Mouse (Mus musculus): ENCODE measurements around the gene Foxp1. TPM values are rescaled to one million over a fixed set of nuclear protein-coding genes. Genes with fewer than 3 reads are reported as not detected.

Gene Foxp1
- polyA plus RNA-seq, 1 experiment = 17.7 TPM

- Histone ChIP-seq H3K4me3 (no peak overlapping the region), H3K4me2 (ENCODE audit: low read depth) (no peak overlapping the region), H3K36me3 (ENCODE audit: control insufficient read depth, insufficient read depth) (no peaks in the 10 kb centered on the region), H3ac (ENCODE audit: control insufficient read depth, insufficient read length) (no peak overlapping the region), H3K79me2 (ENCODE audit: control insufficient read depth, insufficient read depth) (no peaks in the 10 kb centered on the region), H3K27me3 (ENCODE audit: control insufficient read depth, insufficient read depth, insufficient read length) (no peaks in the 10 kb centered on the region)
- no peak for TF ChIP-seq E2F4 (IDR thresholded peaks at IDR 0.05; ENCODE audit: insufficient read depth)
- no peak for TF ChIP-seq POLR2A (IDR thresholded peaks at IDR 0.05; ENCODE audit: insufficient read length, low read depth)
- TF ChIP-seq USF1 (IDR thresholded peaks at IDR 0.05; ENCODE audit: low read depth) = no peak
- TF ChIP-seq POLR2AphosphoS2 (IDR thresholded peaks at IDR 0.05; ENCODE audit: insufficient read length, low read depth) = no peak
- TF ChIP-seq MYOG (IDR thresholded peaks at IDR 0.05; ENCODE audit: control insufficient read depth in 1 of 3, insufficient read depth in 1 of 3, insufficient read length in 2 of 3, low read depth in 2 of 3) = no peak
- no peak for TF ChIP-seq TCF3 (IDR thresholded peaks at IDR 0.05; ENCODE audit: insufficient read length, low read depth)
- TF ChIP-seq REST (IDR thresholded peaks at IDR 0.05; ENCODE audit: insufficient read depth, insufficient read length) = no peak
- no peak for TF ChIP-seq TCF12 (IDR thresholded peaks at IDR 0.05; ENCODE audit: insufficient read depth, poor library complexity, severe bottlenecking)
Observed at GRCm38 (mm10) chr6:99469134-99469834, 53.2 kb downstream of the Foxp1 start.

DNA sequence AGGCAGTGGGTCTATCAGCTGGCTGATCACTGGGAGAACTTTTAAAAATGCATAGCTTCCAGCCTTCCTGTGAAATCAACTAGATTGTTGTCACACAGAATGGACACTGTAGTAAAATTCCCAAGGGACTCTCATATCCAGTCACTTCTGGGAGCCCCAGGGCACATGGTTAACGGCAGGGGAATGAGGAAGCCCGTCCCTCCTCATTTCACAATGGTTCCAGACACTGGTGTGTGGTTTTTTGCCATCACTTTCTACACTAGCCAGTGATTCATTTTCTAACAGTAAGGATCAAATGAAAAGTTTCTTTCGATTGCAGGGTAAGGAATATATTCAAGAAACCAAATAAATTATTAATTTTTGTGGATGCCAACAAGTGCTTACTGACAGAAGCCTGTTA, 54.7 kb downstream of the Foxp1 start:
- TF ChIP-seq POLR2AphosphoS2 (IDR thresholded peaks at IDR 0.05; ENCODE audit: insufficient read length, low read depth) (no peak), USF1 (IDR thresholded peaks at IDR 0.05; ENCODE audit: low read depth) (no peak), POLR2A (IDR thresholded peaks at IDR 0.05; ENCODE audit: insufficient read length, low read depth) (no peak), E2F4 (IDR thresholded peaks at IDR 0.05; ENCODE audit: insufficient read depth) (no peak), MAX (IDR thresholded peaks at IDR 0.05; ENCODE audit: low read depth) (no peak), TCF12 (IDR thresholded peaks at IDR 0.05; ENCODE audit: insufficient read depth, poor library complexity, severe bottlenecking) (no peak), CEBPB (IDR thresholded peaks at IDR 0.05; ENCODE audit: insufficient read depth, poor library complexity, severe bottlenecking) (no peak), MYOG (IDR thresholded peaks at IDR 0.05; ENCODE audit: control insufficient read depth in 1 of 3, insufficient read depth in 1 of 3, insufficient read length in 2 of 3, low read depth in 2 of 3) (no peak), TCF3 (IDR thresholded peaks at IDR 0.05; ENCODE audit: insufficient read length, low read depth) (no peak), MYOD1 (IDR thresholded peaks at IDR 0.05; ENCODE audit: control insufficient read depth in 1 of 3, insufficient read length in 2 of 3, low read depth in 2 of 3) (no peak), REST (IDR thresholded peaks at IDR 0.05; ENCODE audit: insufficient read depth, insufficient read length) (no peak), SRF (IDR thresholded peaks at IDR 0.05; ENCODE audit: control insufficient read depth, insufficient read length, low read depth) (no peak)
- Histone ChIP-seq H3K79me2 (ENCODE audit: control insufficient read depth, insufficient read depth) (no peaks in the 10 kb centered on the region), H3K27me3 (ENCODE audit: control insufficient read depth, insufficient read depth, insufficient read length) (no peaks in the 10 kb centered on the region), H3ac (ENCODE audit: control insufficient read depth, insufficient read length) (no peak overlapping the region), H3K4me2 (ENCODE audit: low read depth) (no peak overlapping the region), H3K36me3 (ENCODE audit: control insufficient read depth, insufficient read depth) (no peaks in the 10 kb centered on the region), H3K4me3 (no peak overlapping the region)

- H3K4me3 ChIP-seq = no peak overlapping the region
- no peaks in the 10 kb centered on the region for H3K27me3 ChIP-seq (ENCODE audit: control insufficient read depth, insufficient read depth, insufficient read length)
- no peaks in the 10 kb centered on the region for H3K79me2 ChIP-seq (ENCODE audit: control insufficient read depth, insufficient read depth)
- H3K36me3 ChIP-seq (ENCODE audit: control insufficient read depth, insufficient read depth) = no peaks in the 10 kb centered on the region
- no peak overlapping the region for H3K4me2 ChIP-seq (ENCODE audit: low read depth)
- no peak for TF ChIP-seq TCF12 (IDR thresholded peaks at IDR 0.05; ENCODE audit: insufficient read depth, poor library complexity, severe bottlenecking)
- TF ChIP-seq SRF (IDR thresholded peaks at IDR 0.05; ENCODE audit: control insufficient read depth, insufficient read length, low read depth) = no peak
- TF ChIP-seq MYOD1 (IDR thresholded peaks at IDR 0.05; ENCODE audit: control insufficient read depth in 1 of 3, insufficient read length in 2 of 3, low read depth in 2 of 3) = no peak
- no peak for TF ChIP-seq POLR2A (IDR thresholded peaks at IDR 0.05; ENCODE audit: insufficient read length, low read depth)
- no peak for TF ChIP-seq USF1 (IDR thresholded peaks at IDR 0.05; ENCODE audit: low read depth)
- TF ChIP-seq MAX (IDR thresholded peaks at IDR 0.05; ENCODE audit: low read depth) = no peak
- no peak for TF ChIP-seq E2F4 (IDR thresholded peaks at IDR 0.05; ENCODE audit: insufficient read depth)
- no peak for TF ChIP-seq REST (IDR thresholded peaks at IDR 0.05; ENCODE audit: insufficient read depth, insufficient read length)
- TF ChIP-seq MYOG (IDR thresholded peaks at IDR 0.05; ENCODE audit: control insufficient read depth in 1 of 3, insufficient read depth in 1 of 3, insufficient read length in 2 of 3, low read depth in 2 of 3) = no peak
- no peak for TF ChIP-seq POLR2AphosphoS2 (IDR thresholded peaks at IDR 0.05; ENCODE audit: insufficient read length, low read depth)
- no peak for TF ChIP-seq CEBPB (IDR thresholded peaks at IDR 0.05; ENCODE audit: insufficient read depth, poor library complexity, severe bottlenecking)
- TF ChIP-seq TCF3 (IDR thresholded peaks at IDR 0.05; ENCODE audit: insufficient read length, low read depth) = no peak
- no peak overlapping the region for H3ac ChIP-seq (ENCODE audit: control insufficient read depth, insufficient read length)
Observed at GRCm38 (mm10) chr6:99467109-99467508, 55.4 kb downstream of the Foxp1 start.

DNA sequence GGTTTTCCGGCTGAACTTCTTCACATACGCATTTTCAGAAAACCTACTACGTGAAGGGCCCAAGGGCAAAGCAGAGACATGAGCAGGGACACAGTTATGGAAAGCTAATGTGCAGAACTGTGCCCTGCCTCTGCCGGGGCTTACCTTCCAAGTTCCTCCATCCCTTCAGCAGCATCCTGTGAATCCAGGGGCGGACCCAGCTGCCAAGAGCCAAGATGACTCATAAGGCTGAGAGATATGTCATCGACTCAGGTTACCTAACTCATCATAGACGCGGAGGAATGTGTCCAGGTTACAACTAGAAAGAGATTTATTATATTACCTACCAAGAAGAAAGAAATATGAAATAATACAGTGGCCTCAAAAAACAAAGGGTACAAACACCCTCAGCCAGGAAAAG, 56.2 kb downstream of the Foxp1 start:
- TF ChIP-seq CEBPB (IDR thresholded peaks at IDR 0.05; ENCODE audit: insufficient read depth, poor library complexity, severe bottlenecking) (no peak), MAX (IDR thresholded peaks at IDR 0.05; ENCODE audit: low read depth) (no peak), MYOG (IDR thresholded peaks at IDR 0.05; ENCODE audit: control insufficient read depth in 1 of 3, insufficient read depth in 1 of 3, insufficient read length in 2 of 3, low read depth in 2 of 3) (no peak), E2F4 (IDR thresholded peaks at IDR 0.05; ENCODE audit: insufficient read depth) (no peak), TCF3 (IDR thresholded peaks at IDR 0.05; ENCODE audit: insufficient read length, low read depth) (no peak), POLR2A (IDR thresholded peaks at IDR 0.05; ENCODE audit: insufficient read length, low read depth) (no peak), MYOD1 (IDR thresholded peaks at IDR 0.05; ENCODE audit: control insufficient read depth in 1 of 3, insufficient read length in 2 of 3, low read depth in 2 of 3) (no peak), USF1 (IDR thresholded peaks at IDR 0.05; ENCODE audit: low read depth) (no peak), SRF (IDR thresholded peaks at IDR 0.05; ENCODE audit: control insufficient read depth, insufficient read length, low read depth) (no peak), REST (IDR thresholded peaks at IDR 0.05; ENCODE audit: insufficient read depth, insufficient read length) (no peak), TCF12 (IDR thresholded peaks at IDR 0.05; ENCODE audit: insufficient read depth, poor library complexity, severe bottlenecking) (no peak)
- Histone ChIP-seq H3K79me2 (ENCODE audit: control insufficient read depth, insufficient read depth) (no peaks in the 10 kb centered on the region), H3K36me3 (ENCODE audit: control insufficient read depth, insufficient read depth) (no peaks in the 10 kb centered on the region), H3K4me3 (no peak overlapping the region), H3K27me3 (ENCODE audit: control insufficient read depth, insufficient read depth, insufficient read length) (no peaks in the 10 kb centered on the region), H3K4me2 (ENCODE audit: low read depth) (no peak overlapping the region), H3ac (ENCODE audit: control insufficient read depth, insufficient read length) (no peak overlapping the region)
